10 mouse cellular contexts compared by ENCODE assay signal in the genomic region with DNA sequence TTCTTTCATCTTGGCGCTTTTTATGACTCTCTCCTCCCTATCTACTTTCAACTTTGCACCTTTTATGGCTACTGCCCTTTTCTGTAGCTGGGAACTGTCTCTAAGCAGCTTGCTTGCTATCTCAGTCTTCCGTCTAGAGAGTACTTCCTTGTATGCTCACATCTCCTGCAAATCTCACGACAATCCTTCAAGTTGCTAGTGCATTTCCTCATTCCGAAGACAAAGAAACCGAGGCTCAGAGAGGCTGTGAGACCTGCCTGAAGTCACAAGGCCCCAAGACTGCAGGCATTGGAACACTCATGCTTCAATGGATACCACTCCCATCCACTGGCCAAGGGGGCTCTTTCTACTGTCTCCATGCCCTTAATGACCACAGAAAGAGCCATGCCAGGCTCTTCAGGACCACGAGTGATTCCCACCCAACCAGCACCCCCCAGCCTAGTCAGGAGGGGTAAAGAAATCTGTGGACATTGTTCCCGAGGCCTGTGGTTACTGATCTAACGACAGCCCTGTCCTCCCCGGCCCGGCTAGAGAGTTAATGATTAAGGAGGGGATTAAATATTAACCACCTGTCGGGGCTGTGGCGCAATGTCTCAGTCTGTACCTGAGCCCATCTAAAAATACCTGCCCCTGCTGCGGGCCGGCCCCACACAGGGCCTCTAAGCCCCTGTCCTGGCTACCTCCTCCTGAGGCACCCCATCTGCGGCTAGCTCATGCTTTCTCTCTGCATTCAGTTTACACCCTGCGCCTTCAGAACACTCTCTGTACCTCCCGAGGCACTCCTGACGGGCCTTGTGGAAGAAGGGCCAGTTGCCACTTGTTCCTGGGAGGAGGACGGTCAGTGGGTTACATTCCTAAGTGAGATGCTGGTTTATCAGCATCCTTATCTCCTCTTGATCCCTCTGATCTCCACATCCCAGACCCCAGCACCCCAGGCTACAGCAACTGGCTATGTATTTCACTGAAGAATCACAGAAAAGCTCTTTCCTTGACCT. TPM values are rescaled to one million over a fixed set of nuclear protein-coding genes. Genes with fewer than 3 reads are reported as not detected.
A peak's percentile ranks its signal among the peaks of the same experiment; 100 is the strongest.
DNase-seq lines count a peak whose midpoint lies in the region; ATAC-seq and TF ChIP-seq lines count a peak whose summit lies in the region.
"Had no signal": no experiment of that assay in that cellular context is flagged by ENCODE, and none has a peak within 500 bp of the region (broad histone marks: within the 10 kb centered on the region; RNA-seq: fewer than 3 reads in every experiment).

No protein-coding gene starts in this region.

- WGBS in lung, embryonic 14.5 days: 39% methylated on average over 19 of the region's 19 CpGs

- H3K9ac ChIP-seq in lung, embryonic 14.5 days: 0 out of 2 replicates have a peak overlapping the region, but pooled peaks have one; percentile 11
- H3K9ac ChIP-seq: limb, embryonic 15.5 days had no signal

- 0 out of 2 replicates have a peak overlapping the region, but pooled peaks have one; percentile 0 for H3K4me2 ChIP-seq in lung, embryonic 14.5 days
- H3K4me2 ChIP-seq: limb, embryonic 15.5 days had no signal

- TF ChIP-seq CTCF in lung, embryonic 14.5 days (IDR thresholded peaks at IDR 0.05; ENCODE audit: low read depth): no peak

- peak; percentile 76 for ATAC-seq in lung, embryonic 14.5 days (ENCODE audit: insufficient read depth)

- no peaks in the 10 kb centered on the region for H3K9me3 ChIP-seq in lung, embryonic 14.5 days (ENCODE audit: low read depth, low read length)
- H3K9me3 ChIP-seq: limb, embryonic 15.5 days had no signal

- no peaks in the 10 kb centered on the region for H3K36me3 ChIP-seq in lung, embryonic 14.5 days (ENCODE audit: insufficient read depth)
- H3K36me3 ChIP-seq: limb, embryonic 15.5 days had no signal

- DNase-seq in right cerebral cortex, postnatal 25 days: peak; percentile 1
- DNase-seq in right cerebral cortex, adult 18-20 months: no peak
- DNase-seq in kidney, adult 9 months: peak; percentile 97
- peak; percentile 74 for DNase-seq in lung, embryonic 14.5 days
- peak; percentile 26 for DNase-seq in thymus, postnatal 25 days
- no peak for DNase-seq in embryo, embryonic 9.5 days (ENCODE audit: extremely low spot score)
- no peak for DNase-seq in T-cell, adult 2 months (ENCODE audit: low spot score)
- no peak for DNase-seq in gastrocnemius, adult 18-20 months (ENCODE audit: low spot score)

- peak overlapping the region; percentile 94 for H3K27ac ChIP-seq in lung, embryonic 14.5 days (ENCODE audit: low read depth)
- H3K27ac ChIP-seq: heart, adult 2 months; limb, embryonic 15.5 days had no signal

- H3K4me3 ChIP-seq in lung, embryonic 14.5 days (ENCODE audit: low read depth, low read length): no peak overlapping the region
- H3K4me3 ChIP-seq: heart, adult 2 months; limb, embryonic 15.5 days had no signal

- peaks cover 22% of the 10 kb centered on the region for H3K4me1 ChIP-seq in lung, embryonic 14.5 days (ENCODE audit: insufficient read depth)

- H3K27me3 ChIP-seq in lung, embryonic 14.5 days (ENCODE audit: insufficient read depth, low read length): no peaks in the 10 kb centered on the region

RNA-seq across cellular contexts. Expression of gene Zfp36l2, which starts 30.7 kb away (rescaled TPM):
- polyA plus RNA-seq in lung, embryonic 14.5 days (2014; fragmentation: Nextera tagmentation; extraction: Ambion mirVana): 20.8 and 21.9 TPM in 2 replicates
- total RNA-seq in gastrocnemius, adult 18-20 months (2021): 10 to 100 TPM in 1 of 2 experiments, 1 to 10 TPM in 1; 7.4 to 10.8 TPM

Comparison
In these comparisons a context has a peak if more than half of its experiments do, and no peak if none do; other contexts are left out.
1. DNase-seq: peak in right cerebral cortex, postnatal 25 days (single experiment), kidney, adult 9 months (single experiment), lung, embryonic 14.5 days (single experiment) and thymus, postnatal 25 days (single experiment); none in right cerebral cortex, adult 18-20 months (single experiment), embryo, embryonic 9.5 days (single experiment), T-cell, adult 2 months (single experiment) and gastrocnemius, adult 18-20 months (single experiment).